Mouse (Mus musculus) hindbrain, embryonic 15.5 days (tissue): Measurements from ENCODE around the gene Olfr435. TPM values are rescaled to one million over a fixed set of nuclear protein-coding genes. Genes with fewer than 3 reads are reported as not detected.
"Not testable (repeated sequence)": the region's sequence is repeated elsewhere in the genome, so short reads cannot be mapped to it uniquely, and the experiment has no call there.

ENCODE experiments used
- ATAC-seq: fragments of 200-750 bp; cut with Nextera tagmentation; 2 replicates; pipeline ENCODE4 v1.8.0; 2017; ENCODE audit warnings: low read depth, moderate number of reproducible peaks, moderate TSS enrichment; ENCODE audit not compliant: low FRiP score
- H3K27ac ChIP-seq: fragments of 300-500 bp; sonication (generic); replicated peaks from 2 replicates; pipeline ENCODE4 v1.5.1; 2015; ENCODE audit warnings: mild to moderate bottlenecking, inconsistent platforms
- H3K27me3 ChIP-seq: fragments of 300-500 bp; sonication (generic); 2 replicates; pipeline ENCODE4 v1.6.1; 2015; ENCODE audit warnings: control low read depth, inconsistent platforms
- H3K36me3 ChIP-seq: fragments of 300-500 bp; sonication (generic); 2 replicates; pipeline ENCODE4 v1.6.1; 2015; ENCODE audit warnings: control low read depth, inconsistent platforms
- H3K4me1 ChIP-seq: fragments of 300-500 bp; sonication (generic); replicated peaks from 2 replicates; pipeline ENCODE4 v1.6.1; 2015; ENCODE audit warnings: control low read depth, inconsistent platforms
- H3K4me2 ChIP-seq: fragments of 300-500 bp; sonication (generic); 2 replicates; pipeline ENCODE4 v1.6.1; 2015; ENCODE audit warnings: moderate library complexity, mild to moderate bottlenecking, inconsistent platforms
- H3K4me3 ChIP-seq: fragments of 300-500 bp; sonication (generic); 2 replicates; pipeline ENCODE4 v1.5.1; 2015; ENCODE audit warnings: mild to moderate bottlenecking, inconsistent platforms
- H3K9ac ChIP-seq: fragments of 300-500 bp; sonication (generic); 2 replicates; pipeline ENCODE4 v1.6.1; 2015; ENCODE audit warnings: inconsistent platforms
- H3K9me3 ChIP-seq: fragments of 300-500 bp; sonication (generic); 2 replicates; pipeline ENCODE4 v1.6.1; 2016; ENCODE audit warnings: control low read depth, inconsistent platforms
- WGBS: fragments of 180-500 bp; shearing (Covaris S2); methylation state at CpG from one replicate; pipeline ENCODE4 v1.1.7; 2015; 5-methylcytosine and 5-hydroxymethylcytosine counted together
- polyA plus RNA-seq: library from polyadenylated mRNA; unstranded; fragments of >200 nt; fragmentation: Nextera tagmentation; extraction: Ambion mirVana; gene quantifications from 2 replicates; pipeline ENCODE4 v1.2.1, GENCODE M21; 2015

Gene Olfr435
- polyA plus RNA-seq, 1 experiment from 2014 or later: not detected

GRCm38 (mm10) chr6:43231255-43231654 lies 34.3 kb downstream of the Olfr435 start, which contains the start of gene Olfr47:
Gene Olfr47 (plus strand): TSS chr6:43231529.
- H3K4me2 ChIP-seq, H3K9ac ChIP-seq, H3K9me3 ChIP-seq, H3K27ac ChIP-seq, H3K27me3 ChIP-seq, H3K36me3 ChIP-seq, ATAC-seq, H3K4me1 ChIP-seq, H3K4me3 ChIP-seq: not testable (repeated sequence)
- WGBS: 83% methylated on average over 1 of the region's 1 CpGs

- H3K9ac ChIP-seq: no peak overlapping the region
- H3K9me3 ChIP-seq: no peaks in the 10 kb centered on the region
- no peak overlapping the region for H3K27ac ChIP-seq
- H3K4me1 ChIP-seq: no peaks in the 10 kb centered on the region
- no peak overlapping the region for H3K4me3 ChIP-seq
- H3K4me2 ChIP-seq: no peak overlapping the region
- H3K36me3 ChIP-seq: no peaks in the 10 kb centered on the region
- no peak for ATAC-seq
- 17% methylated on average over 4 of the region's 4 CpGs for WGBS
- H3K27me3 ChIP-seq: no peaks in the 10 kb centered on the region
These were observed 45.1 kb downstream of the Olfr435 start for GRCm38 (mm10) chr6:43242061-43242460.

GRCm38 (mm10) chr6:43247396-43247795 lies 50.5 kb downstream of the Olfr435 start:
- no peak for ATAC-seq
- Histone ChIP-seq H3K36me3 (no peaks in the 10 kb centered on the region), H3K9me3 (no peaks in the 10 kb centered on the region), H3K27me3 (no peaks in the 10 kb centered on the region), H3K4me3 (no peak overlapping the region), H3K4me2 (no peak overlapping the region), H3K4me1 (no peaks in the 10 kb centered on the region), H3K27ac (no peak overlapping the region), H3K9ac (no peak overlapping the region)
- WGBS: 77% methylated on average over 3 of the region's 3 CpGs

DNA sequence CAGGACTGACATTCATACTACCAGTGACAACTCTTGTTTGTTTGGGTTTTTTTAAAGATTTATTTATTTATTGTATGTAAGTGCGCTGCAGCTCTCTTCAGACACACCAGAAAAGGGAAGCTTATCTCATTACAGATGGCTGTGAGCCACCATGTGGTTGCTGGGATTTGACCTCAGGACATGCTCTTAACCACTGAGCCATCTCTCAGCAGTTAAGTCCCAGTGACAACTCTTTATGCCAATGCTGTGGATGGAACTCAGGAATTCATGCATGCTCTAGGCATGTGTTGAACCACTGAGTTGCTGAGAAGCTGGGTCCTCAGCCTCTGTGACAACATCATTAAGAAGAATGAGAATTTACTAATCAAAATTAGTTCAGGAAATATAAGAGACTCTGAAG lies 56.0 kb downstream of the Olfr435 start:
- H3K9ac ChIP-seq: no peak overlapping the region
- 82% methylated on average over 1 of the region's 1 CpGs for WGBS

More for the DNA sequence above, 56.0 kb downstream of the Olfr435 start:
- Histone ChIP-seq H3K4me2 (no peak overlapping the region), H3K9me3 (no peaks in the 10 kb centered on the region), H3K4me3 (no peak overlapping the region), H3K27me3 (no peaks in the 10 kb centered on the region), H3K4me1 (no peaks in the 10 kb centered on the region), H3K36me3 (no peaks in the 10 kb centered on the region), H3K27ac (no peak overlapping the region)
- ATAC-seq: no peak

Other genes with a start within 250 kb of the Olfr435 start
- gene Olfr444, start 248.1 kb upstream of the Olfr435 start, polyA plus RNA-seq: not detected in 2 replicates
- not detected in 2 replicates for gene Olfr441, start 90.8 kb upstream of the Olfr435 start, polyA plus RNA-seq
- gene Olfr237-ps1, start 50.6 kb upstream of the Olfr435 start, polyA plus RNA-seq: not detected in 2 replicates
- not detected in 2 replicates for gene Olfr437, start 33.9 kb upstream of the Olfr435 start, polyA plus RNA-seq
- not detected in 2 replicates for gene Olfr13, start 25.0 kb upstream of the Olfr435 start, polyA plus RNA-seq
- gene Olfr434, start 15.9 kb downstream of the Olfr435 start, polyA plus RNA-seq: not detected in 2 replicates
- gene Olfr47, start 34.4 kb downstream of the Olfr435 start, polyA plus RNA-seq: not detected in 2 replicates
- gene Arhgef5, start 68.4 kb downstream of the Olfr435 start, polyA plus RNA-seq: 2.4 and 2.5 TPM in 2 replicates
- gene Nobox, start 112.4 kb downstream of the Olfr435 start, polyA plus RNA-seq: not detected in 2 replicates